Mouse (Mus musculus) cerebellum, postnatal 4 days (tissue): Measurements from ENCODE around the gene Epsti1.

Experiments
- DNase-seq, 2 experiments: peaks; one replicate each; pipeline ENCODE4 v3.0.0; 2022; ENCODE audit warnings: low spot score in 2 of 2, mixed read lengths in 1 of 2

Gene Epsti1

GRCm38 (mm10) chr14:78015540-78016321 is 111.7 kb downstream of the Epsti1 start:
- no peak for DNase-seq

DNA sequence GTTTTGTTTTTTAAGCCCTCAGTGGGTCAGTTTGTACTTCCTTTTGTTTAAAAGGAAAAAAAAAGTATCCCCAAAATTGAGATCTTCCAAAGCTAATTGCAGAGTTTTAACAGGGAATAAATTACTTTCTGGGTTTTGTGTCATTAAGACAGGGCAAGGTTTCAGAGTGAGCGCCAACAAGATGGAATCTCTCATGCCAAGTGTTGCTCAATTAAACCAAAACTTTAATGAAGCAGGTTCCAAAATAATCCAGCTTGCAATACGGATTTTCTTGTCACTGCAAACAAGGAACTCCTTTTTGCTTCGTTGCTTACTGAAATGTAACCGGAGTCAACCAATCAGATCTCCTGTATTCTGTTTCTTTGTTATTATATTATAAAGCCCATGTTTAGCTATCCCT is 112.4 kb downstream of the Epsti1 start:
- DNase-seq: no peak

DNA sequence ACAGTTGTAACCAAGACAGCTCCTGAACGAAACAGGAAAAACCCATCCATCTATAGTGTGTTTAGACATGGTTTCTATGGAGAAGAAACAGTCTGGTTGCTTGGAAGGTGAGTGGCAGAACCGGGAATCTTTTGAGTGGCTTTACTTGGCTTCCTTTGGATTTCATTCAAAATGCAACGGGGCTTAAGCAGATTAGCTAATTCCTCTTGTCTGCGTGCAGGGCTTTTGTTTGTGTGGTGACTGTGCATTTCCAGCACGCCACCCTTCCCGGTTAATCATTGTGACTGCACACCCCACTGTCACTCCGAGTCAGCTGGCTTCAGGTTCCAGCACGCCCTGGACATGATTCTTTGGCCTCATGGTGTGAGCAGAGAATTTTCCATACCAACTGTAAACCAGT is 115.9 kb downstream of the Epsti1 start:
- DNase-seq: no peak

GRCm38 (mm10) chr14:78038876-78039275 is 134.8 kb downstream of the Epsti1 start:
- DNase-seq: no peak

GRCm38 (mm10) chr14:78040643-78041042 is 136.6 kb downstream of the Epsti1 start:
- no peak for DNase-seq

- DNase-seq: no peak
Measured at GRCm38 (mm10) chr14:78041886-78042526, 138.0 kb downstream of the Epsti1 start.

DNA sequence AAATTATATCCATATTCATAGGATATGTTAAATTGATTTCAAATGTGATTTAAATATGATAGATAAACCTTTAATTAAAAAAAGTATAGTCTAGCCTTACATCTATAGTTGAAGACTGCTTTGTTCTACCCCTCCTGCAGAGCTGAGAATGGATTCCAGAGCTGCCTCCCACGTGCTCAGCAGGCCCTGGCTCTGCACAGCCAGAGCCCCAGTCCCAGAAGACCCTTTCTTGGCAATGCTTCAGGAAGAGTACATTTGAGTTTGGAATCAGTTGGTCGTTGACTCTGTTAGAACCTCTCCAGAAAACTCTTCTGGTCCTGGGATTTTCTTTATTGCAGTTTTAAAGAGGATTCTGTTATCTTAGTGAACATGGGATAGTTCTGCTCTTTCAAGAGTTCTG is 139.0 kb downstream of the Epsti1 start:
- no peak for DNase-seq

GRCm38 (mm10) chr14:78048258-78048657 is 144.2 kb downstream of the Epsti1 start:
- DNase-seq: no peak

GRCm38 (mm10) chr14:78048674-78049073 is 144.6 kb downstream of the Epsti1 start:
- DNase-seq: no peak
